Mouse (Mus musculus) midbrain, embryonic 12.5 days (tissue): ENCODE data around the gene Fam124a. TPM values are rescaled to one million over a fixed set of nuclear protein-coding genes. Genes with fewer than 3 reads are reported as not detected.
"Not testable (repeated sequence)": the region's sequence is repeated elsewhere in the genome, so short reads cannot be mapped to it uniquely, and the experiment has no call there.

ENCODE experiments used
- ATAC-seq: fragments of 200-750 bp; cut with Nextera tagmentation; 2 replicates; pipeline ENCODE4 v1.8.0; 2017; ENCODE audit warnings: low read depth, moderate TSS enrichment, moderate library complexity; ENCODE audit not compliant: low FRiP score
- H3K27ac ChIP-seq: fragments of 300-500 bp; sonication (generic); replicated peaks from 2 replicates; pipeline ENCODE4 v1.5.1; 2016; ENCODE audit warnings: mild to moderate bottlenecking
- H3K27me3 ChIP-seq: fragments of 300-500 bp; sonication (generic); 2 replicates; pipeline ENCODE4 v1.6.1; 2016; ENCODE audit warnings: mild to moderate bottlenecking
- H3K36me3 ChIP-seq: fragments of 300-500 bp; sonication (generic); 2 replicates; pipeline ENCODE4 v1.6.1; 2016
- H3K4me1 ChIP-seq: fragments of 300-500 bp; sonication (generic); 2 replicates; pipeline ENCODE4 v1.6.1; 2016
- H3K4me2 ChIP-seq: fragments of 300-500 bp; sonication (generic); replicated peaks from 2 replicates; pipeline ENCODE4 v1.6.1; 2016; ENCODE audit warnings: mild to moderate bottlenecking, moderate library complexity
- H3K4me3 ChIP-seq: fragments of 300-500 bp; sonication (generic); 2 replicates; pipeline ENCODE4 v1.5.1; 2016; ENCODE audit warnings: mild to moderate bottlenecking
- H3K9ac ChIP-seq: fragments of 300-500 bp; sonication (generic); replicated peaks from 2 replicates; pipeline ENCODE4 v1.6.1; 2016; ENCODE audit warnings: mild to moderate bottlenecking, moderate library complexity
- H3K9me3 ChIP-seq: fragments of 300-500 bp; sonication (generic); 2 replicates; pipeline ENCODE4 v1.6.1; 2016; ENCODE audit warnings: mild to moderate bottlenecking
- WGBS: fragments of 180-500 bp; shearing (Covaris S2); methylation state at CpG from one replicate; pipeline ENCODE4 v1.1.7; 2016; 5-methylcytosine and 5-hydroxymethylcytosine counted together
- polyA plus RNA-seq: library from polyadenylated mRNA; unstranded; fragments of >200 nt; fragmentation: Nextera tagmentation; extraction: Ambion mirVana; gene quantifications from 2 replicates; pipeline ENCODE4 v1.2.1, GENCODE M21; 2016

Gene Fam124a
- polyA plus RNA-seq, 1 experiment from 2014 or later = 8.3 TPM

DNA sequence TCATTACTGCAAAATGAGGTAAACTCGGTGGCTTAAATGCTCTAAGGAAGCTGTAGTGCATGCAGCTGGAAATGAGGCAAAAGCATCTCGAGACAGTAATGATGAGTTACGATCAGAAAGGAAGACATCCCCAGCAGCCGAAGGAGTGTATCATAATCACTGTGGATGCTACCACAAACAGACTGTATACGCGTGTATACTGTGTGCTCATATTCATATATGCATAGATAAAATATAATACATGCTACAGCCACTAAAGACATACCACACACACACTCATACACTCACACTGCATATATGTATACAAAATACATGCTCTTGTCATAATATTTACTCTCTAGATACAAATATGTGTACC lies 82.8 kb downstream of the Fam124a start:
- ATAC-seq = no peak; the same call in 1 of the 2 replicates
- Histone ChIP-seq H3K27me3 (no peaks in the 10 kb centered on the region), H3K4me3 (no peak overlapping the region), H3K36me3 (no peaks in the 10 kb centered on the region), H3K9ac (no peak overlapping the region), H3K4me1 (peaks cover 13% of the 10 kb centered on the region), H3K4me2 (peak overlapping the region; percentile 10; the same call in 1 of the 2 replicates), H3K27ac (0 out of 2 replicates have a peak overlapping the region, but pooled peaks have one; percentile 21), H3K9me3 (no peaks in the 10 kb centered on the region)
- WGBS = 51% methylated on average over 6 of the region's 6 CpGs

GRCm38 (mm10) chr14:62639111-62639510 lies 83.6 kb downstream of the Fam124a start:
- Histone ChIP-seq H3K9ac (no peak overlapping the region), H3K4me1 (peaks cover 13% of the 10 kb centered on the region), H3K4me2 (no peak overlapping the region), H3K9me3 (no peaks in the 10 kb centered on the region), H3K27ac (no peak overlapping the region), H3K4me3 (no peak overlapping the region), H3K36me3 (no peaks in the 10 kb centered on the region), H3K27me3 (no peaks in the 10 kb centered on the region)
- ATAC-seq = no peak
- WGBS = 78% methylated on average over 6 of the region's 6 CpGs

DNA sequence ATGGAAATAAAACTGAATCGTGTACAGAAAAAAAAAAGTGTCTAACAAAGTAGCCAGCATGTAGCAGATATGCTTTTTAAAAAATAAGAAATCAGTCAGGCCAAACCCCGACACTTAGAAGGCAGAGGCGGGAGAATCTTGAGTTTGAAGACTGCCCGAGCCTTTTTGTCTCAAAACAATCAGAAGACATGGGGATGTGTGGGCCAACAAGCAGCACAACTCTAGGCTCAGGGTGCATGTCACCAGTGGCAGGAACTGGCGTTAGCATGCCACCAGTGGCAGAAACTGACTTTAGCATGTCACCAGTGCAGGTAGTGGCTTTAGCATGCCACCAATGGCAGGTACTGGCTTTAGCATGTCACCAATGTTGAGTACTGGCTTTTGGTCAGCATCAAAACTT lies 84.0 kb downstream of the Fam124a start:
- no peak overlapping the region for H3K4me2 ChIP-seq
- no peak overlapping the region for H3K9ac ChIP-seq
- WGBS = 87% methylated on average over 5 of the region's 5 CpGs
- no peaks in the 10 kb centered on the region for H3K36me3 ChIP-seq
- no peaks in the 10 kb centered on the region for H3K9me3 ChIP-seq
- ATAC-seq = no peak
- no peaks in the 10 kb centered on the region for H3K27me3 ChIP-seq
- no peak overlapping the region for H3K4me3 ChIP-seq
- H3K27ac ChIP-seq = no peak overlapping the region
- peaks cover 13% of the 10 kb centered on the region for H3K4me1 ChIP-seq

DNA sequence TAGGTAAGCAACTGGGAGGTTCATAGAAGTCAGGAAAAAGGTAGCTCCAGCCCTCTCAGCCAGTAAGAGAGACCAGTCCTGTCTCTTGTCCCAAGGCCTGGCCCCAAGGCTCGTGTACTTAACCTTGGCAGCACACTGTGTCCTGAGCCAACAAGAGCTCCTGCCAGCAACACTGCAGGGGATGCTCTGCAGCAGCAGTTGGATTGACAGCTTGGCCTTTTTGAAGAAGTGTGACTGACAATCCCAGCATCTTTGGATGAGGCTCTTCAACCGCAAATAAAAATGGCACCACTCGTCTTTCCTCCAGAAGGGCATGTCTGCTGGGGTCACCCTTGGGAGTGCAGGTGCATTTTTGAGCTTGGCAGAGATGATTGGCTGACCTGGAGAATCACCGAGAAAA lies 84.9 kb downstream of the Fam124a start:
- Histone ChIP-seq H3K4me2 (no peak overlapping the region), H3K27me3 (no peaks in the 10 kb centered on the region), H3K9ac (no peak overlapping the region), H3K9me3 (no peaks in the 10 kb centered on the region), H3K36me3 (no peaks in the 10 kb centered on the region), H3K27ac (no peak overlapping the region), H3K4me1 (peaks cover 13% of the 10 kb centered on the region), H3K4me3 (no peak overlapping the region)
- no peak for ATAC-seq
- WGBS = 64% methylated on average over 4 of the region's 4 CpGs

GRCm38 (mm10) chr14:62642368-62642767 lies 86.8 kb downstream of the Fam124a start:
- not testable (repeated sequence) for H3K9ac ChIP-seq, H3K4me3 ChIP-seq, H3K9me3 ChIP-seq, H3K4me2 ChIP-seq, H3K27ac ChIP-seq, H3K36me3 ChIP-seq, H3K27me3 ChIP-seq, ATAC-seq
- H3K4me1 ChIP-seq = peaks cover 11% of the 10 kb centered on the region
- WGBS = 96% methylated on average over 6 of the region's 7 CpGs

GRCm38 (mm10) chr14:62648405-62648804 lies 92.9 kb downstream of the Fam124a start:
- H3K27ac ChIP-seq = no peak overlapping the region
- H3K4me1 ChIP-seq = no peaks in the 10 kb centered on the region
- H3K9ac ChIP-seq = no peak overlapping the region
- ATAC-seq = no peak
- WGBS = 90% methylated on average over 6 of the region's 6 CpGs
- H3K36me3 ChIP-seq = no peaks in the 10 kb centered on the region
- H3K9me3 ChIP-seq = no peaks in the 10 kb centered on the region
- H3K4me2 ChIP-seq = no peak overlapping the region
- no peak overlapping the region for H3K4me3 ChIP-seq
- H3K27me3 ChIP-seq = no peaks in the 10 kb centered on the region

GRCm38 (mm10) chr14:62650376-62650775 lies 94.8 kb downstream of the Fam124a start:
- no peak overlapping the region for H3K27ac ChIP-seq
- WGBS = 59% methylated on average over 3 of the region's 3 CpGs

DNA sequence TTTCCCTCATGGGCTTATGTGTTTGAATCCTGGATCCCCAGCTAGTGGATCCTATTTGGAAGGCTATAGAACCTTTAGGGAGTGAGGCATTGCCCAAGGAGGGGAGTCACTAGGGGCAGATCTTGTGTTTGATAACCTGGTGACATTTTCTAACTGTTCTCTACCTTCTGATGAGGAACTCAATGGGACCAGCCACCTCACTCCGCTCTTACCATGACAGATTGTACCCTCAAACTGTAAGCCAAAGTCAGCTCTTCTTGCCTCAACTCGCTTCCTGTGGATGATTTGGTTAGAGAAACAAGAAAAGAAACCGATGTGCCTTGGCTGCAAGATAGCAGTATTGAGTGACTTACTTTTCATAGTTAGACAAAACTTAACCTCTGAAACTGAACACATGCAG lies 96.2 kb downstream of the Fam124a start:
- no peak for ATAC-seq

More at GRCm38 (mm10) chr14:62650376-62650775, 94.8 kb downstream of the Fam124a start:
- H3K9me3 ChIP-seq = no peaks in the 10 kb centered on the region
- no peak overlapping the region for H3K4me3 ChIP-seq
- H3K27me3 ChIP-seq = no peaks in the 10 kb centered on the region
- no peak for ATAC-seq
- no peak overlapping the region for H3K9ac ChIP-seq
- H3K4me2 ChIP-seq = no peak overlapping the region
- H3K36me3 ChIP-seq = no peaks in the 10 kb centered on the region
- H3K4me1 ChIP-seq = no peaks in the 10 kb centered on the region

GRCm38 (mm10) chr14:62655996-62656395 lies 100.5 kb downstream of the Fam124a start:
- H3K4me1 ChIP-seq = no peaks in the 10 kb centered on the region
- no peak overlapping the region for H3K4me3 ChIP-seq
- ATAC-seq = no peak
- WGBS = 83% methylated on average over 7 of the region's 7 CpGs
- H3K4me2 ChIP-seq = no peak overlapping the region
- no peaks in the 10 kb centered on the region for H3K27me3 ChIP-seq
- no peak overlapping the region for H3K9ac ChIP-seq
- no peak overlapping the region for H3K27ac ChIP-seq
- H3K36me3 ChIP-seq = no peaks in the 10 kb centered on the region
- H3K9me3 ChIP-seq = no peaks in the 10 kb centered on the region

More for the DNA sequence above, 96.2 kb downstream of the Fam124a start:
- Histone ChIP-seq H3K9me3 (no peaks in the 10 kb centered on the region), H3K4me2 (no peak overlapping the region), H3K4me3 (no peak overlapping the region), H3K36me3 (no peaks in the 10 kb centered on the region), H3K9ac (no peak overlapping the region), H3K27ac (no peak overlapping the region), H3K27me3 (no peaks in the 10 kb centered on the region), H3K4me1 (no peaks in the 10 kb centered on the region)
- 92% methylated on average over 3 of the region's 3 CpGs for WGBS

DNA sequence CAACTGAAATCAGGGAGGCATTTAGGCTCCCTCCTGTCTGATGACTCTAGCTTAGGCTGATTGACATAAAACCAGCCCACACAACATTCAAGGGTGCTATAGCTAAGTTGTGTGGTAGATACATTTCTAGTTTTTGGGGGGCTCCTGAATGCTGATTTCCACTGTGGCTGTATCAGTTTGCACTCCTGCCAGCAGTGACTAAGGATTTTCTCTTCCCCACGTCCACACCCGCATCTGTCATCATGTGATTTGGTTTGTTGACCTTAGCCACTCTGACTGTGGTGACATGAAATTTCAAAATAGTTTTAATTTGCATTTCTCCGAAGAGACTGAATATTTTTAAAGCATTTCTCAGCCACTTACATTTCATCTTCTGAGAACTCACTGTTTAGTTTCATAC lies 101.9 kb downstream of the Fam124a start:
- Histone ChIP-seq H3K36me3 (no peaks in the 10 kb centered on the region), H3K9ac (no peak overlapping the region), H3K4me3 (no peak overlapping the region), H3K27ac (no peak overlapping the region), H3K4me2 (no peak overlapping the region), H3K9me3 (no peaks in the 10 kb centered on the region), H3K27me3 (no peaks in the 10 kb centered on the region), H3K4me1 (no peaks in the 10 kb centered on the region)
- 87% methylated on average over 3 of the region's 3 CpGs for WGBS
- ATAC-seq = no peak

Other genes starting within 250 kb of the Fam124a start
- 1.6 and 2.2 TPM in 2 replicates for gene Gucy1b2, start 99.4 kb upstream of the Fam124a start, polyA plus RNA-seq
- not detected in 2 replicates for gene Gm4131, start 11.2 kb downstream of the Fam124a start, polyA plus RNA-seq
- not detected in 2 replicates for gene Serpine3, start 107.9 kb downstream of the Fam124a start, polyA plus RNA-seq
- 24.2 and 24.8 TPM in 2 replicates for gene Ints6, start 205.4 kb downstream of the Fam124a start, polyA plus RNA-seq